Mouse (Mus musculus) MEL (cell line): ENCODE data around the gene Cdc42se2.

Experiments
- CTCF ChIP-seq, 3 experiments: IDR thresholded peaks in 2 of 3; conservative IDR thresholded peaks in 1 of 3; 2 replicates each; pipeline ENCODE4 v1.5.1; 2011 to 2012; ENCODE audit warnings: low read length in 3 of 3, low read depth in 2 of 3, mild to moderate bottlenecking in 2 of 3, improper control_type of control experiment in 1 of 3, inconsistent platforms in 1 of 3, mixed read lengths in 1 of 3, moderate library complexity in 1 of 3; ENCODE audit not compliant: control insufficient read depth in 1 of 3, insufficient read depth in 1 of 3, poor library complexity in 1 of 3, severe bottlenecking in 1 of 3
- E2F4 ChIP-seq: IDR thresholded peaks from 2 replicates; pipeline ENCODE4 v1.6.1; 2011; ENCODE audit warnings: low read depth, low read length, improper control_type of control experiment, borderline replicate concordance
- ELF1 ChIP-seq: IDR thresholded peaks from 2 replicates; pipeline ENCODE4 v1.6.1; 2014; ENCODE audit warnings: low read depth, mild to moderate bottlenecking, inconsistent platforms, low read length, improper control_type of control experiment, moderate library complexity
- GABPA ChIP-seq: IDR thresholded peaks from 2 replicates; pipeline ENCODE4 v1.6.1; 2012; ENCODE audit warnings: low read depth, mild to moderate bottlenecking, inconsistent platforms, low read length, improper control_type of control experiment, moderate library complexity
- HCFC1 ChIP-seq: IDR thresholded peaks from 2 replicates; pipeline ENCODE4 v1.6.1; 2012; ENCODE audit warnings: low read depth, mild to moderate bottlenecking, inconsistent platforms, low read length, improper control_type of control experiment, moderate library complexity
- JUND ChIP-seq: IDR thresholded peaks from 2 replicates; pipeline ENCODE4 v1.6.1; 2011; ENCODE audit warnings: low read depth, mild to moderate bottlenecking, improper control_type of control experiment, low read length
- KAT2A ChIP-seq: conservative IDR thresholded peaks from 2 replicates; pipeline ENCODE4 v1.6.1; 2012; ENCODE audit warnings: low read depth, low read length, improper control_type of control experiment, inconsistent platforms
- MEF2A ChIP-seq: IDR thresholded peaks from 2 replicates; pipeline ENCODE4 v1.6.1; 2014; ENCODE audit warnings: low read depth, mild to moderate bottlenecking, inconsistent platforms, low read length, improper control_type of control experiment; ENCODE audit not compliant: poor library complexity, insufficient replicate concordance, severe bottlenecking; ENCODE audit errors: extremely low read depth
- MYC ChIP-seq: IDR thresholded peaks from 2 replicates; pipeline ENCODE4 v1.6.1; 2011; ENCODE audit warnings: low read depth, mild to moderate bottlenecking, low read length, improper control_type of control experiment, moderate library complexity
- POLR2A ChIP-seq, 2 experiments: IDR thresholded peaks; 2 replicates each; pipeline ENCODE4 v1.6.1; 2011 to 2012; ENCODE audit warnings: low read length in 2 of 2, mild to moderate bottlenecking in 2 of 2, control low read depth in 1 of 2, improper control_type of control experiment in 1 of 2, low read depth in 1 of 2, moderate library complexity in 1 of 2; ENCODE audit not compliant: control insufficient read depth in 1 of 2, insufficient read depth in 1 of 2, poor library complexity in 1 of 2
- TAL1 ChIP-seq: IDR thresholded peaks from 2 replicates; pipeline ENCODE4 v1.6.1; 2012; ENCODE audit warnings: mild to moderate bottlenecking, inconsistent platforms, low read length, moderate library complexity, mixed read lengths
- TCF12 ChIP-seq: IDR thresholded peaks from 2 replicates; pipeline ENCODE4 v1.6.1; 2014; ENCODE audit warnings: low read depth, mild to moderate bottlenecking, inconsistent platforms, low read length, improper control_type of control experiment, moderate library complexity
- ZC3H11A ChIP-seq: IDR thresholded peaks from 2 replicates; pipeline ENCODE4 v1.6.1; 2012; ENCODE audit warnings: low read depth, mild to moderate bottlenecking, inconsistent platforms, low read length, improper control_type of control experiment

- TF ChIP-seq TCF12 (no peak), JUND (no peak), POLR2A (IDR thresholded peaks at IDR 0.05; ENCODE audit: control insufficient read depth in 1 of 2, insufficient read depth in 1 of 2, low read depth in 1 of 2, low read length in 2 of 2, poor library complexity in 1 of 2) (no peak), GABPA (no peak), HCFC1 (no peak), KAT2A (no peak), CTCF (IDR thresholded peaks at IDR 0.05 in 2 of 3, conservative IDR thresholded peaks at IDR 0.05 in 1 of 3; ENCODE audit: control insufficient read depth in 1 of 3, insufficient read depth in 1 of 3, low read depth in 2 of 3, low read length in 3 of 3, poor library complexity in 1 of 3, severe bottlenecking in 1 of 3) (no peak), MEF2A (no peak), MYC (no peak), ZC3H11A (no peak), E2F4 (no peak), ELF1 (no peak), TAL1 (no peak)
Measured at GRCm38 (mm10) chr11:54806891-54807290, 19.4 kb upstream of the Cdc42se2 start.
